Mouse (Mus musculus): ENCODE data around the gene Nodal. TPM values are rescaled to one million over a fixed set of nuclear protein-coding genes. Genes with fewer than 3 reads are reported as not detected.

Nodal gene
- polyA plus RNA-seq (2015; fragmentation: Nextera tagmentation; extraction: Ambion mirVana): 0.30 and 0.34 TPM in 2 replicates

DNA sequence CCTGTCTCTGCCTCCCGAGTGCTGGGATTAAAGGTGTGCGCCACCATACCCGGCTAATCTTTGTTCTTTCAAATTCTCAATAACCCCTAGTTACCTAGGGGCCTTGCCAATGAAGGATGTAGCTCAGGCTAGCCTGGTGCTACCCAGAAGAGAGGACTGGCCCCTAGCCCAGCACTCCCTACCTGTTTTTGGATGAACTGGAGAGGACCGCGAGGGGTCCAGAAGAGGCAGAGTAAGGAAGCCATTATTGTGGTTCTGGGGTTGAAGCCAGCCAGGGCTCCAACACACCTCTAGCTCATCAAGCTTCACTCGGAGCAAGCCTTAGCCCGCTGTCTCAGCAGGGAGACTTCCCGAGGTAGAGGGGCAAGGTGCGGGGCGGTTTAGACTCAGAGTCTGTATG is at the start of gene Nodal:
TSS of gene Nodal (plus strand) at position 301 of the 400 bp plus-strand sequence.
- Histone ChIP-seq H3K4me1 (replicated peaks) (peaks cover 14% of the 10 kb centered on the region), H3K27ac (replicated peaks) (no peak within 1 kb of the TSS), H3K27me3 (peaks cover 54% of the 10 kb centered on the region), H3K4me3 (peak within 1 kb of the TSS; percentile 43), H3K36me3 (no peaks in the 10 kb centered on the region), H3K9ac (peak within 1 kb of the TSS; percentile 33), H3K9me3 (no peaks in the 10 kb centered on the region), H3K4me2 (peak within 1 kb of the TSS; percentile 77)
- 25% methylated on average over 10 of the region's 10 CpGs for WGBS
- peak; percentile 8; the same call in 1 of the 2 replicates for ATAC-seq (ENCODE audit: low FRiP score, low read depth)

DNA sequence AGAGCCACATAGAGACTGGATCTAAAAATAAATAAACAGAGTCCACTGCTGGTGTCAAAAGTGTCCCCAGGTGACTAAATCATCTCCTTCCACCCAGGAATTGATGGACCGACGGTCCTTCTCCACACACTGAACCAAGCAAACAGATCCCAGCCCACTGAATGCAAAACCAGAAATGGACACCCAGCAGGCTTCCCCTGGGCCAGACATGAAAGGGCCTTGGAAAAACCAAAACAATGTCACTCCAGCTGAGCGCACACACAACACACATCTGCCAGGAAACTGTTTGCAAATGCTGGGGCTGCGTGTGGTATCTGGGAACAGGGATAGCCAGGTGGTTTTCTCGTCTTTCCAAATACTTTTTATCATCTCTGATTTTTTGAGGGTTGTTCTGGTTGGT is 48.0 kb upstream of the Nodal start:
- ATAC-seq (ENCODE audit: low FRiP score, low read depth): no peak
- H3K9ac ChIP-seq: no peak overlapping the region
- no peak overlapping the region for H3K4me3 ChIP-seq
- peaks cover 18% of the 10 kb centered on the region for H3K4me1 ChIP-seq (replicated peaks)
- no peak overlapping the region for H3K4me2 ChIP-seq
- WGBS: 62% methylated on average over 5 of the region's 5 CpGs
- H3K36me3 ChIP-seq: no peaks in the 10 kb centered on the region
- H3K27me3 ChIP-seq: no peaks in the 10 kb centered on the region
- no peaks in the 10 kb centered on the region for H3K9me3 ChIP-seq
- H3K27ac ChIP-seq (replicated peaks): no peak overlapping the region

DNA sequence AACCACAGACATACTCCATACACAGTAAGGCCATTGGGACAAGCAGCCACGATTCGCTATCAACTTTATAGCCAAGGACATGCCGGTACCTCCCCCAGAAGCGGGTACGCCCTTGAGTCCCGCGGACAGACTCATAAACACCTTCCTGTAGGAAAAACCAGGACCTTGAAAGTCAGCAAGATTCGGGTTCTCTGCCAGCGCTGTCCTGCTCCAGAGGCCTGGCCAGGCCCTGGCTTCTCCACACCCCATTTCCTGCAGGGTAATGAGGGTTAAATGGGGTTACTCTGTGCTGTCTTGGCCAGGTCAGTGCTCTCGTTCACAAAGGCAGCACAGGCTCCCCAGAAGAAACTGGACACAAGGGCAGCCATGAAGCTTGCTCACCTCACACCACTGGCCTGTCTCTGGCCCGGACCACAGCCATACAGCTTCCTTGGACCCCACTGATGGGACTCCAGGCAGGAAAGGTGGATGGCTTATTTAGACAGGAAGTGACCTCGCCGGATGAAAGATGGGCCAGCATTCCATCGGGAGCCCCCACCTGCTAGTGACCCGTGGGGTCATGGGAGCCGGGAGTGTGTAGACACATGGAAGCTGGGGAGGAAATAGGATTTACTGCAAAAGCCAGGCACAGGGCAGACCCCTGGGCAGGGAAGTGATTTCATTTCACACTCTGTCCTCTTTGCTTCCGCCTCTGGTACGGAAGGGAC is 47.3 kb upstream of the Nodal start:
- Histone ChIP-seq H3K27ac (replicated peaks) (no peak overlapping the region; the same call in 1 of the 2 replicates), H3K4me2 (no peak overlapping the region), H3K27me3 (no peaks in the 10 kb centered on the region), H3K4me1 (replicated peaks) (peaks cover 24% of the 10 kb centered on the region), H3K4me3 (no peak overlapping the region), H3K36me3 (no peaks in the 10 kb centered on the region), H3K9me3 (no peaks in the 10 kb centered on the region), H3K9ac (no peak overlapping the region)
- WGBS: 79% methylated on average over 18 of the region's 18 CpGs
- no peak for ATAC-seq (ENCODE audit: low FRiP score, low read depth)

DNA sequence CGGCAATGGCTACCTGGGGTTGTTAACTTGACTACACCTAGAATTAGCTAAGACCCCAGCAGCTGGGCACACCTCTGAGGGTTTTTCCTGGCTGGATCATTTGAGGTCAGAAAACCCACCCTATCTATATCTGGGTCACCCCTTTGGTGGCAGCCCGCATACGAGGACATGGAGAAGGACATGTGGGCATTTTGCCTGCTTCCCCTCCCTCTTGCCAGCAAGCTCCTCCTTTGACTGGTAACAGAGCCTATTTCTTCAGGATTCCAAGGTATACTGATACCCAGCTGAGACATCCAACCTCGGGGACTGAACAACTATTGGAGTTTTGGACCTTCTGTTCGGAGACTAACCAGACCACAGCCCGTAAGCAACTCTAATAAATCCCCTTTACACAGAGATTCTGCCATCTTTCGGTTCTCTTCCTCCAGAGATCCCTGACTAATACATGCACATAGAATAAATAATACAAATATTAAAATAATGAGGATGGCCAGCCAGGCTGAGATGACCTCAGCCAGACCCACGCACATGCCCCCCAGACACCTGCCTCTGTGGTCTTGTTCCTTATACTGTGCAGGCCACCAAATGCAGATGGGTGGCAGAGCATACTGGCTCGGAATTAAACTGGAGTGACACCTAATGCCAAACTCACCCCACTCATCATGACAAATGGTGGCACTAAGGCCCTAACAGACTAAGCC is 45.7 kb upstream of the Nodal start:
- no peaks in the 10 kb centered on the region for H3K9me3 ChIP-seq
- H3K4me2 ChIP-seq: no peak overlapping the region
- H3K36me3 ChIP-seq: no peaks in the 10 kb centered on the region
- H3K27me3 ChIP-seq: no peaks in the 10 kb centered on the region
- no peak for ATAC-seq (ENCODE audit: low FRiP score, low read depth)
- no peak overlapping the region for H3K9ac ChIP-seq
- 78% methylated on average over 9 of the region's 9 CpGs for WGBS
- peaks cover 28% of the 10 kb centered on the region for H3K4me1 ChIP-seq (replicated peaks)
- no peak overlapping the region for H3K4me3 ChIP-seq
- H3K27ac ChIP-seq (replicated peaks): peak overlapping the region; percentile 27; the same call in 1 of the 2 replicates

DNA sequence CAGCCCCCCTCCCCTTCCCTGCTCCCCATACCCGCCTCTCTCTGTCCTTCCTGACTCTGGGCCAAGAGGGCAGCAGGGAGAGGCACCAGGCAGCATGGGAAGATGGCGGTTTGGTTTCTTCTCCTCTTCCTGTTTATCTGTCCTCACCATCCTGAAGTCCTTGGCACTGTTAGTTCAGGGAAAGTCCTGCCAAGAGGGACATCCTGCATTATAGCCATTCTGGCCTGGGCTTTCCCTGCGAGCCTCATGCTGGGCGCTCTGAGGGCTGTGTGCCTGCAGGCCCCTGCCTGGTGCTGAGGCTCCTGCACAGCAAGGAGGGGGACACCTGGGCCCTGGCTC is 45.2 kb upstream of the Nodal start:
- peak overlapping the region; percentile 53; the same call in 1 of the 2 replicates for H3K27ac ChIP-seq (replicated peaks)
- ATAC-seq (ENCODE audit: low FRiP score, low read depth): no peak; the same call in 1 of the 2 replicates
- peaks cover 28% of the 10 kb centered on the region for H3K4me1 ChIP-seq (replicated peaks)
- 50% methylated on average over 4 of the region's 4 CpGs for WGBS
- no peak overlapping the region for H3K9ac ChIP-seq
- no peaks in the 10 kb centered on the region for H3K9me3 ChIP-seq
- H3K27me3 ChIP-seq: no peaks in the 10 kb centered on the region
- no peaks in the 10 kb centered on the region for H3K36me3 ChIP-seq
- H3K4me3 ChIP-seq: no peak overlapping the region
- H3K4me2 ChIP-seq: no peak overlapping the region

DNA sequence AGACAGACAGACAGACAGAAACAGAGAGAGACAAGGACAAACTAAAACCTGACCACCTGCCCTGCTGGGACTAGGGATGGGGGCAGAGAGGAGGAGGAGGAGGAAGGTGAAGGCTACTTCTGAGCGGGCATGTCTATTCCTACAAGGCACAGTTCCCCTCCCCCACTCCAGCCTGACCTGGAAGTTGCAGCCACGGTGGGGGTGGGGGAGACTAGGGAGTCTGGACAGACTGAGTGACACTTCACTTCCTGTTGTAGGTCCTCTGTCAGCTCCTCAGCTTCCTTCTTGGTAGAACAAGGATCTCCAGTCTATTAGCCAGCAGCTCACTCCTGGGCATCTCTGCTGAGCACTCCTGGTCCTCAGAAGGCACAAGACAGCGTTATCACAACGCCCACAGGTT is 43.7 kb upstream of the Nodal start:
- 70% methylated on average over 4 of the region's 4 CpGs for WGBS
- H3K36me3 ChIP-seq: no peaks in the 10 kb centered on the region
- H3K27me3 ChIP-seq: no peaks in the 10 kb centered on the region
- no peak overlapping the region for H3K9ac ChIP-seq
- peaks cover 28% of the 10 kb centered on the region for H3K4me1 ChIP-seq (replicated peaks)
- H3K4me3 ChIP-seq: no peak overlapping the region
- no peak overlapping the region for H3K27ac ChIP-seq (replicated peaks)
- no peak for ATAC-seq (ENCODE audit: low FRiP score, low read depth)
- H3K4me2 ChIP-seq: no peak overlapping the region
- H3K9me3 ChIP-seq: no peaks in the 10 kb centered on the region

DNA sequence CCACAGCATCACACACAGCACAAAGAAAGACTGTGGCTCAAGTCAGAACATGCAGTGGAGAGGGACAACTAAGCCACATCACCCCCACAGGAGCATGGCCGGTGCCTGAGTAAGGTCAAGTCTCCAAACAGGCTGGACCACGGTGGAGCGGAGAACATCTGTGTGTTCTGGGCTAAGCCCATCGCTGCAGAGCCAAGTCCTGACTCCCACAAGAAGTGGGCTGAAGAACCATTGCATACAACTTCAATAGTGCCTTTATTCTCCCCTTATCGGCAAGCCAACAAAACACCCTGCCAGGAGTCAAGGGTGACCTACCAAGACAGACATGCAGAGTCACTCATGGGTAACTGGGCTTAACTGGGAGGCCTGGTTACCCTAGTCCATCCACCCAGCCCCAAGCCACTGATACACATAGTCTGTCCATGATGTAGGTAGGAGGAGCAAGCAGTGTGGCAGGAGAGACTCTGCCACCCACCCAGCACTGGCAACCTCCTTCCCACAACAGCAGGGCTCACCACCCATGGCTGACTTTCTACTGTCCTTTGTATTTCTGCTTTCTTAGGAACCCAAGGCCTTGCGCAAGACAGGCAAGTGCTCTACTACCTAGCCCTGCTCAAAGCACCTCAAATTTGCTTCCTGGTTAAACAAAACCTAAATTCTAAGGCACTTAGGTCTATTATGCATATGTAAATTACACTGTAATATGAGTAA is 42.8 kb upstream of the Nodal start:
- peaks cover 36% of the 10 kb centered on the region for H3K4me1 ChIP-seq (replicated peaks)
- H3K27me3 ChIP-seq: no peaks in the 10 kb centered on the region
- no peak overlapping the region for H3K4me2 ChIP-seq
- ATAC-seq (ENCODE audit: low FRiP score, low read depth): no peak
- no peak overlapping the region for H3K4me3 ChIP-seq
- no peaks in the 10 kb centered on the region for H3K36me3 ChIP-seq
- no peak overlapping the region for H3K27ac ChIP-seq (replicated peaks)
- no peak overlapping the region for H3K9ac ChIP-seq
- WGBS: 70% methylated on average over 6 of the region's 6 CpGs
- no peaks in the 10 kb centered on the region for H3K9me3 ChIP-seq

DNA sequence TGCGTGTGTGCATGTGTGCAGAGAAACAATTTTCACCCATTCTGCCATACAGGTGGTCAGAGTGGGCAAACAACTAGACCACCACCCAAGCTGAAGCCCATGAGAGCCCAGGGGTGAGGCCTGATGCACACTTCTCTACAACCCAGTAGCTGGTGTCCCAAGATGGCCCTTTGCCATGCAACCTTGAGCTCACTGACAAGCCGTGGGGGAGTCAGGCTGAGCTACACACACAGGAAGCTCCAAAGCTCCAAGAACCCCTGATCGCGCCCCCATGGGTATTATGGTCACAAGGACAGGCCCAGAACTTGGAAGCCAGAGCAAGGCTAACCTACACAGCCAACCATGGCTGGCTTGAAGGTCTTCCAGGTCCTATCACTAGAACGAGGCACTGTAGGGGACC is 39.7 kb upstream of the Nodal start:
- Histone ChIP-seq H3K9me3 (no peaks in the 10 kb centered on the region), H3K36me3 (no peaks in the 10 kb centered on the region), H3K4me2 (no peak overlapping the region), H3K27ac (replicated peaks) (no peak overlapping the region), H3K9ac (no peak overlapping the region), H3K27me3 (0 out of 2 replicates have a peak, but pooled peaks cover 2% of the 10 kb centered on the region), H3K4me3 (no peak overlapping the region), H3K4me1 (replicated peaks) (peaks cover 49% of the 10 kb centered on the region)
- 91% methylated on average over 5 of the region's 5 CpGs for WGBS
- no peak for ATAC-seq (ENCODE audit: low FRiP score, low read depth)

DNA sequence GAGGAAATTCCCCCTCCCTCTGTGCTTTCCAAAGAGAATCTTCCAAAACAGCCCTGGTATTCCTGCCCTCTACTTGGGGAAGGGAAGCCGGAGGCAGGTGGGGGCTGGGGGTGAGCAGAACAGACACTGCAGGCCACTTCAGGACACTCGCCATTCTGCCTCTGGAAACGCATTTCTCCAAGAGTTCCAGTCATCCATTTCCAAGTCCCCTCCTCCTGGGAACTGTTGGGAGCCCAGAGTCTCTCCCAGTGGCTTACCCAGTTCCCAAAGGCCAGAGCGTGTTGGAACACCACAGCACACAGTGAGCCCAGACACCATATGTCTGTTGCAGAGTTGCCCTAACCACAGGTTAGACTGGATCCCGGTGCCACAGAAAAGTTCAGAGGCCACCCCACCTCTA is 39.1 kb upstream of the Nodal start:
- 79% methylated on average over 5 of the region's 5 CpGs for WGBS
- no peaks in the 10 kb centered on the region for H3K9me3 ChIP-seq
- no peaks in the 10 kb centered on the region for H3K36me3 ChIP-seq
- ATAC-seq (ENCODE audit: low FRiP score, low read depth): no peak
- peaks cover 52% of the 10 kb centered on the region for H3K4me1 ChIP-seq (replicated peaks)
- no peak overlapping the region for H3K9ac ChIP-seq
- H3K4me3 ChIP-seq: no peak overlapping the region
- 0 out of 2 replicates have a peak, but pooled peaks cover 2% of the 10 kb centered on the region for H3K27me3 ChIP-seq
- H3K4me2 ChIP-seq: 0 out of 2 replicates have a peak overlapping the region, but pooled peaks have one; percentile 81
- no peak overlapping the region for H3K27ac ChIP-seq (replicated peaks)

DNA sequence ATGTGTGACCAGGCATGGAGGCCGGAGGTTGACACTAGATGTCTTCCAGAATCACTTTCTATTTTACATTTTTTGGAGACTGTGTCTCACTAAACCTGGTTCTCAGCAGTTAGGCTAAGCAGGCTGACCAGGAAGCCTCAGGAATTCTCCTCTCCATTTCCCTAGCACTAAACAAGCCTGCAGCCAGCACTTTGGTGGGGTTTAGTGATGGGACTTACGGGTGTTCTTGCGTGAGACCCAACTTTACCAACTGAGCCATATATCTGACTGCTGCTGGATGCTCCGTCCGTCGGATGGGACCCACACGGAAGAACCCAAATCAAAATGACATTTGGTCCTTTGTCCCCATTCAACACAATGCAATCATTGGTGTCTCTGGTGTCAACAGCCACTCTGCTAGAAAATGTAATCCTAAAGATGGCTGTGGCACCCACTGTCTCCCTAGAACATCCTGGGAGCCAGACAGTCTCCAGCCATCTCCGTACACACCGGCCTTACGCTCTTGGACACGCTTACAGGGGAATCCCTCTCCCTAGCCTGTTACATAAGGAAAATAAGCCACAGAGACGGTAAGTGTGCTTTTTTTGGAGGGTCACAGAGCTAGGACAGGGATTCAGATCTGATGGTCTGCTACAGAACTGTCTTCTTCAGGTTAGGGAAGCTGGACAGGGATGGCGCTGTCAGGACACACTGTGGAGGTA is 38.3 kb upstream of the Nodal start:
- Histone ChIP-seq H3K9ac (no peak overlapping the region), H3K4me3 (peak overlapping the region; percentile 69; the same call in 1 of the 2 replicates), H3K27ac (replicated peaks) (peak overlapping the region; percentile 54; the same call in 1 of the 2 replicates), H3K36me3 (no peaks in the 10 kb centered on the region), H3K4me2 (peak overlapping the region; percentile 81), H3K4me1 (replicated peaks) (peaks cover 59% of the 10 kb centered on the region), H3K9me3 (no peaks in the 10 kb centered on the region), H3K27me3 (0 out of 2 replicates have a peak, but pooled peaks cover 2% of the 10 kb centered on the region)
- 79% methylated on average over 13 of the region's 13 CpGs for WGBS
- ATAC-seq (ENCODE audit: low FRiP score, low read depth): no peak

DNA sequence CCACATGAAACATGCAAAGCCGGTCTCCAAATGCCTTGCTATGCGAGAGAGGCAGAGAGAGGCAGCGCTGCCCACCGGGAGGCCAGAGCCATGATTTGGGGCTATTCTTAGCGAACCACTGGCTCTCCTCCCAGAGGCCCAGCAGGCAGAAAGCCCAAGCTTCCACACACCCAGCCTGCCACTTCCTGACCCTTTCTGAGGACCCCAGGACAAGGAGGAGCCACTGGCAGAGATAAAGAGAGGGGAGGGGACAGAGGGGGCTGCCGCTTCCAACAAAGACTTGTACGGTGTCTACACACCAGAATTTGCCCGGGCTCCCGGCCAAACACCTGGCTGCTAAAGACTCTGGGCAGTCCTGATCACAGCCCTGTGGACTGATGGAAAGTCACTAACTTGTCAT is 37.6 kb upstream of the Nodal start:
- ATAC-seq (ENCODE audit: low FRiP score, low read depth): 0 out of 2 replicates have a peak, but pooled peaks have one; percentile 9
- Histone ChIP-seq H3K27me3 (0 out of 2 replicates have a peak, but pooled peaks cover 2% of the 10 kb centered on the region), H3K27ac (replicated peaks) (peak overlapping the region; percentile 54; the same call in 1 of the 2 replicates), H3K36me3 (no peaks in the 10 kb centered on the region), H3K4me1 (replicated peaks) (peaks cover 55% of the 10 kb centered on the region), H3K9me3 (no peaks in the 10 kb centered on the region), H3K9ac (no peak overlapping the region), H3K4me3 (peak overlapping the region; percentile 69), H3K4me2 (peak overlapping the region; percentile 81)
- 11% methylated on average over 9 of the region's 9 CpGs for WGBS
